Mouse (Mus musculus) limb, embryonic 14.5 days (tissue): ENCODE measurements around the gene Tmem54. TPM values are rescaled to one million over a fixed set of nuclear protein-coding genes. Genes with fewer than 3 reads are reported as not detected.
A peak's percentile ranks its signal among the peaks of the same experiment; 100 is the strongest.

Source experiments
- ATAC-seq: fragments of 200-750 bp; cut with Nextera tagmentation; 2 replicates; pipeline ENCODE4 v1.8.0; 2017; ENCODE audit warnings: low read depth, moderate number of reproducible peaks, moderate TSS enrichment; ENCODE audit not compliant: low FRiP score
- DNase-seq: peaks from one replicate; pipeline ENCODE4 v3.0.0-alpha.2; 2015; ENCODE audit warnings: low spot score
- H3K27ac ChIP-seq: fragments of 300-500 bp; sonication (generic); replicated peaks from 2 replicates; pipeline ENCODE4 v1.5.1; 2014; ENCODE audit warnings: low read depth, mild to moderate bottlenecking, low read length, moderate library complexity, mixed read lengths
- H3K27me3 ChIP-seq: fragments of 300-500 bp; sonication (generic); 2 replicates; pipeline ENCODE4 v1.6.1; 2014; ENCODE audit warnings: low read length, mixed read lengths; ENCODE audit not compliant: control insufficient read depth, insufficient read depth
- H3K36me3 ChIP-seq: fragments of 300-500 bp; sonication (generic); 2 replicates; pipeline ENCODE4 v1.6.1; 2014; ENCODE audit warnings: mild to moderate bottlenecking, low read length, moderate library complexity, mixed read lengths; ENCODE audit not compliant: control insufficient read depth, insufficient read depth
- H3K4me1 ChIP-seq: fragments of 300-500 bp; sonication (generic); 2 replicates; pipeline ENCODE4 v1.6.1; 2014; ENCODE audit warnings: antibody characterized with exemption, low read length, mixed read lengths; ENCODE audit not compliant: control insufficient read depth, insufficient read depth
- H3K4me2 ChIP-seq: fragments of 300-500 bp; sonication (generic); replicated peaks from 2 replicates; pipeline ENCODE4 v1.6.1; 2014; ENCODE audit warnings: low read depth, mild to moderate bottlenecking, low read length, moderate library complexity; ENCODE audit not compliant: severe bottlenecking
- H3K4me3 ChIP-seq: fragments of 300-500 bp; sonication (generic); replicated peaks from 2 replicates; pipeline ENCODE4 v1.5.1; 2014; ENCODE audit warnings: low read length
- H3K9ac ChIP-seq: fragments of 300-500 bp; sonication (generic); 2 replicates; pipeline ENCODE4 v1.6.1; 2014; ENCODE audit warnings: mild to moderate bottlenecking, low read depth, low read length, moderate library complexity; ENCODE audit not compliant: severe bottlenecking
- H3K9me3 ChIP-seq: fragments of 300-500 bp; sonication (generic); 2 replicates; pipeline ENCODE4 v1.6.1; 2016; ENCODE audit warnings: low read length; ENCODE audit not compliant: control insufficient read depth
- POLR2A ChIP-seq: fragments of 200-500 bp; IDR thresholded peaks from 2 replicates; pipeline ENCODE4 v1.8.0; 2012; ENCODE audit warnings: inconsistent platforms, mild to moderate bottlenecking, moderate library complexity, borderline replicate concordance; ENCODE audit not compliant: insufficient read depth, insufficient read length; ENCODE audit errors: extremely low read depth
- whole genome bisulfite sequencing: fragments of 180-500 bp; shearing (Covaris S2); extraction: QIAGEN DNeasy Blood & Tissue Kit; methylation state at CpG from one replicate; pipeline ENCODE4 v1.1.7; 2014; 5-methylcytosine and 5-hydroxymethylcytosine counted together
- polyA plus RNA-seq, 2 experiments: library from polyadenylated mRNA; depleted of rRNA in 1 of 2; stranded (reverse) in 1 of 2; unstranded in 1 of 2; fragments of >200 nt; fragmentation: Nextera tagmentation in 1 of 2; extraction: Ambion mirVana in 1 of 2; gene quantifications; 2 replicates each; pipeline versions ENCODE4 v1.2.1 to v1.2.3; 2012 to 2014

Gene Tmem54
- polyA plus RNA-seq, 2 experiments = 9.9 to 13.3 TPM

GRCm38 (mm10) chr4:129059922-129060321 is 45.4 kb upstream of the Tmem54 start:
- Histone ChIP-seq H3K36me3 (no peaks in the 10 kb centered on the region), H3K4me1 (peaks cover 9% of the 10 kb centered on the region), H3K9me3 (no peaks in the 10 kb centered on the region), H3K27ac (no peak overlapping the region), H3K27me3 (no peaks in the 10 kb centered on the region), H3K9ac (no peak overlapping the region), H3K4me3 (peak overlapping the region; percentile 82; the same call in 1 of the 2 replicates), H3K4me2 (peak overlapping the region; percentile 99)
- ATAC-seq = no peak
- DNase-seq = no peak
- no peak for TF ChIP-seq POLR2A
- 35% methylated on average over 4 of the region's 4 CpGs for WGBS

GRCm38 (mm10) chr4:129061486-129061885 is 43.9 kb upstream of the Tmem54 start:
- peaks cover 9% of the 10 kb centered on the region for H3K4me1 ChIP-seq
- no peaks in the 10 kb centered on the region for H3K9me3 ChIP-seq
- 95% methylated on average over 1 of the region's 1 CpGs for WGBS
- DNase-seq (no peak), ATAC-seq (no peak)
- H3K36me3 ChIP-seq = no peaks in the 10 kb centered on the region
- no peak for TF ChIP-seq POLR2A
- no peak overlapping the region for H3K9ac ChIP-seq
- no peak overlapping the region for H3K4me2 ChIP-seq
- no peak overlapping the region for H3K27ac ChIP-seq
- H3K27me3 ChIP-seq = no peaks in the 10 kb centered on the region
- H3K4me3 ChIP-seq = no peak overlapping the region

- H3K4me1 ChIP-seq = peaks cover 9% of the 10 kb centered on the region
- no peak for ATAC-seq
- no peaks in the 10 kb centered on the region for H3K36me3 ChIP-seq
- no peaks in the 10 kb centered on the region for H3K27me3 ChIP-seq
- H3K4me3 ChIP-seq = no peak overlapping the region
- WGBS = 85% methylated on average over 3 of the region's 3 CpGs
- DNase-seq = no peak
- no peak overlapping the region for H3K4me2 ChIP-seq
- no peak overlapping the region for H3K9ac ChIP-seq
- H3K9me3 ChIP-seq = no peaks in the 10 kb centered on the region
- H3K27ac ChIP-seq = no peak overlapping the region
- no peak for TF ChIP-seq POLR2A
These were observed 42.9 kb upstream of the Tmem54 start for GRCm38 (mm10) chr4:129062281-129063075.

GRCm38 (mm10) chr4:129065688-129066236 is 39.6 kb upstream of the Tmem54 start:
- H3K27ac ChIP-seq = no peak overlapping the region
- no peaks in the 10 kb centered on the region for H3K27me3 ChIP-seq
- no peak overlapping the region for H3K4me2 ChIP-seq
- H3K4me3 ChIP-seq = no peak overlapping the region
- no peaks in the 10 kb centered on the region for H3K4me1 ChIP-seq
- DNase-seq (no peak), ATAC-seq (no peak)
- TF ChIP-seq POLR2A = no peak
- no peak overlapping the region for H3K9ac ChIP-seq
- H3K9me3 ChIP-seq = no peaks in the 10 kb centered on the region
- H3K36me3 ChIP-seq = no peaks in the 10 kb centered on the region

GRCm38 (mm10) chr4:129067638-129068415 is 37.5 kb upstream of the Tmem54 start:
- no peak for ATAC-seq
- no peak overlapping the region for H3K27ac ChIP-seq
- no peaks in the 10 kb centered on the region for H3K4me1 ChIP-seq
- no peak for DNase-seq
- H3K36me3 ChIP-seq = no peaks in the 10 kb centered on the region
- no peaks in the 10 kb centered on the region for H3K9me3 ChIP-seq
- H3K27me3 ChIP-seq = no peaks in the 10 kb centered on the region
- no peak overlapping the region for H3K4me3 ChIP-seq
- no peak overlapping the region for H3K9ac ChIP-seq
- H3K4me2 ChIP-seq = no peak overlapping the region
- TF ChIP-seq POLR2A = no peak
- WGBS = 78% methylated on average over 5 of the region's 5 CpGs
